In genomic region chr4:45767891-45768558, GRCm38 (mm10) we compare ENCODE assay signal across 10 mouse cellular contexts. TPM values are rescaled to one million over a fixed set of nuclear protein-coding genes. Genes with fewer than 3 reads are reported as not detected.
DNase-seq lines count a peak whose midpoint lies in the region; ATAC-seq and TF ChIP-seq lines count a peak whose summit lies in the region.
"Had no signal": no experiment of that assay in that cellular context is flagged by ENCODE, and none has a peak within 500 bp of the region (broad histone marks: within the 10 kb centered on the region; RNA-seq: fewer than 3 reads in every experiment).

No protein-coding gene starts in this region.

- no peak for TF ChIP-seq CTCF in kidney, adult 2 months (conservative IDR thresholded peaks at IDR 0.05; ENCODE audit: insufficient read depth, insufficient read length, low read depth, low read length)

- intact Hi-C loops in left cerebral cortex, postnatal 4 days (cut with DNase I), result loop anchor here (5.0 kb wide), 1 partner anchor 236 kb away; the partner anchor contains the start of gene Shb
- intact Hi-C loops in left cerebral cortex, postnatal 14 days (cut with DNase I), result no loop called here

- no peak overlapping the region for H3K4me3 ChIP-seq in heart, embryonic 16.5 days (ENCODE audit: low read length)
- H3K4me3 ChIP-seq in stomach, embryonic 15.5 days (replicated peaks), result no peak overlapping the region
- no peak overlapping the region for H3K4me3 ChIP-seq in kidney, adult 2 months (ENCODE audit: insufficient read depth, low read depth, low read length)
- H3K4me3 ChIP-seq in hindbrain, embryonic 12.5 days, result no peak overlapping the region

- H3K27ac ChIP-seq in heart, embryonic 16.5 days (ENCODE audit: low read length), result peak overlapping the region; percentile 30; the same call in 1 of the 2 replicates
- peak overlapping the region; percentile 44; the same call in 1 of the 2 replicates for H3K27ac ChIP-seq in stomach, embryonic 15.5 days
- no peak overlapping the region for H3K27ac ChIP-seq in kidney, adult 2 months (ENCODE audit: insufficient read depth, low read depth, low read length)
- no peak overlapping the region for H3K27ac ChIP-seq in hindbrain, embryonic 12.5 days
- H3K27ac ChIP-seq: liver, embryonic 14.5 days had no signal

- no peak overlapping the region for H3K4me2 ChIP-seq in heart, embryonic 16.5 days (ENCODE audit: low read depth, low read length)
- H3K4me2 ChIP-seq in stomach, embryonic 15.5 days, result peak overlapping the region; percentile 26; the same call in 1 of the 2 replicates
- H3K4me2 ChIP-seq in hindbrain, embryonic 12.5 days (replicated peaks), result no peak overlapping the region

- peak; percentile 70 for ATAC-seq in heart, embryonic 16.5 days (replicated peaks; ENCODE audit: extremely low read depth, insufficient read depth, low FRiP score)
- peak; percentile 69 for ATAC-seq in stomach, embryonic 15.5 days (ENCODE audit: insufficient read depth, low FRiP score, low read depth)
- no peak for ATAC-seq in hindbrain, embryonic 12.5 days (ENCODE audit: low FRiP score)

- no peaks in the 10 kb centered on the region for H3K36me3 ChIP-seq in heart, embryonic 16.5 days (ENCODE audit: control insufficient read depth, insufficient read depth)
- no peaks in the 10 kb centered on the region for H3K36me3 ChIP-seq in stomach, embryonic 15.5 days
- H3K36me3 ChIP-seq in kidney, adult 2 months (ENCODE audit: control insufficient read depth, insufficient read depth, low read length), result no peaks in the 10 kb centered on the region
- no peaks in the 10 kb centered on the region for H3K36me3 ChIP-seq in hindbrain, embryonic 12.5 days

- peak; percentile 48 for DNase-seq in left cerebral cortex, postnatal 4 days
- DNase-seq in left cerebral cortex, postnatal 14 days (ENCODE audit: low spot score in 2 of 2), result no peak
- DNase-seq in adrenal gland, postnatal 10 days, result peak; percentile 53
- no peak for DNase-seq in T-cell, adult 2 months (ENCODE audit: low spot score)
- no peak for DNase-seq in kidney, adult 2 months

- peaks cover 67% of the 10 kb centered on the region for H3K4me1 ChIP-seq in heart, embryonic 16.5 days (ENCODE audit: control insufficient read depth, insufficient read depth, low read length)
- peaks cover 58% of the 10 kb centered on the region for H3K4me1 ChIP-seq in stomach, embryonic 15.5 days
- H3K4me1 ChIP-seq in kidney, adult 2 months (ENCODE audit: control insufficient read depth, insufficient read depth, low read length), result no peaks in the 10 kb centered on the region
- peaks cover 72% of the 10 kb centered on the region for H3K4me1 ChIP-seq in hindbrain, embryonic 12.5 days

- no peaks in the 10 kb centered on the region; the same call in 1 of the 2 replicates for H3K27me3 ChIP-seq in heart, embryonic 16.5 days (ENCODE audit: control insufficient read depth, insufficient read depth, low read length)
- peaks cover 7% of the 10 kb centered on the region; the same call in 1 of the 2 replicates for H3K27me3 ChIP-seq in stomach, embryonic 15.5 days (replicated peaks)
- no peaks in the 10 kb centered on the region for H3K27me3 ChIP-seq in kidney, adult 2 months (replicated peaks; ENCODE audit: control insufficient read depth, insufficient read depth, low read length)
- peaks cover 33% of the 10 kb centered on the region for H3K27me3 ChIP-seq in hindbrain, embryonic 12.5 days

- no peak for TF ChIP-seq POLR2A in kidney, adult 2 months (IDR thresholded peaks at IDR 0.05; ENCODE audit: low read depth, low read length)

- 12% methylated on average over 11 of the region's 11 CpGs for WGBS in heart, embryonic 16.5 days
- 22% methylated on average over 11 of the region's 11 CpGs for WGBS in stomach, embryonic 15.5 days
- 59% methylated on average over 11 of the region's 11 CpGs for WGBS in kidney, adult 2 months
- WGBS in hindbrain, embryonic 12.5 days, result 61% methylated on average over 11 of the region's 11 CpGs

- H3K9me3 ChIP-seq in heart, embryonic 16.5 days (replicated peaks; ENCODE audit: control insufficient read depth, low read length), result no peaks in the 10 kb centered on the region
- no peaks in the 10 kb centered on the region for H3K9me3 ChIP-seq in stomach, embryonic 15.5 days
- H3K9me3 ChIP-seq in hindbrain, embryonic 12.5 days (replicated peaks), result no peaks in the 10 kb centered on the region

- H3K9ac ChIP-seq in heart, embryonic 16.5 days (ENCODE audit: low read length), result 0 out of 2 replicates have a peak overlapping the region, but pooled peaks have one; percentile 26
- no peak overlapping the region for H3K9ac ChIP-seq in stomach, embryonic 15.5 days
- H3K9ac ChIP-seq in hindbrain, embryonic 12.5 days, result no peak overlapping the region
- H3K9ac ChIP-seq: liver, embryonic 14.5 days had no signal

RNA-seq across cellular contexts. Expression of gene Aldh1b1, which starts 30.8 kb away (rescaled TPM):
- total RNA-seq in left cerebral cortex, postnatal 4 days (2021), result 10 to 100 TPM; 27.9 to 28.0 TPM
- 10 to 100 TPM in 1 of 2 experiments, 1 to 10 TPM in 1; 9.6 to 10.5 TPM for total RNA-seq in left cerebral cortex, postnatal 14 days (2021)
- total RNA-seq in adrenal gland, postnatal 10 days (2021), result 10 to 100 TPM; 22.1 to 28.1 TPM
- polyA plus RNA-seq in heart, embryonic 16.5 days (2015; fragmentation: Nextera tagmentation; extraction: Ambion mirVana), result 173 and 184 TPM in 2 replicates
- polyA plus RNA-seq in stomach, embryonic 15.5 days (2015; fragmentation: Nextera tagmentation; extraction: Ambion mirVana), result 127 and 187 TPM in 2 replicates
- polyA plus RNA-seq in kidney, adult 2 months (2012; rRNA removed), result 4.2 and 5.8 TPM in 2 replicates
- polyA plus RNA-seq in hindbrain, embryonic 12.5 days (2016; fragmentation: Nextera tagmentation; extraction: Ambion mirVana), result 7.4 and 7.6 TPM in 2 replicates

RNA-seq across cellular contexts. Expression of gene Igfbpl1, which starts 58.7 kb away (rescaled TPM):
- 10 to 100 TPM; 35.5 to 36.2 TPM for total RNA-seq in left cerebral cortex, postnatal 4 days (2021)
- total RNA-seq in left cerebral cortex, postnatal 14 days (2021), result 1 to 10 TPM in 1 of 2 experiments, under 1 TPM in 1; 0.92 to 3.3 TPM
- total RNA-seq in adrenal gland, postnatal 10 days (2021), result under 1 TPM in 1 of 2 experiments, not detected in 1; 0.12 TPM
- 1.5 TPM in 2 replicates for polyA plus RNA-seq in heart, embryonic 16.5 days (2015; fragmentation: Nextera tagmentation; extraction: Ambion mirVana)
- 0.48 and 0.87 TPM in 2 replicates for polyA plus RNA-seq in stomach, embryonic 15.5 days (2015; fragmentation: Nextera tagmentation; extraction: Ambion mirVana)
- polyA plus RNA-seq in kidney, adult 2 months (2012; rRNA removed), result not detected in 2 replicates
- 47.2 and 48.7 TPM in 2 replicates for polyA plus RNA-seq in hindbrain, embryonic 12.5 days (2016; fragmentation: Nextera tagmentation; extraction: Ambion mirVana)
- total RNA-seq: hematopoietic stem cell, adult 5-6 weeks had no signal

Comparison
In these comparisons a context has a peak if more than half of its experiments do, and no peak if none do; other contexts are left out.
1. DNase-seq: peak in left cerebral cortex, postnatal 4 days (single experiment) and adrenal gland, postnatal 10 days (single experiment); none in left cerebral cortex, postnatal 14 days (0 of 2), T-cell, adult 2 months (single experiment) and kidney, adult 2 months (single experiment).
2. H3K27ac ChIP-seq: peak in heart, embryonic 16.5 days (single experiment) and stomach, embryonic 15.5 days (single experiment); none in kidney, adult 2 months (single experiment) and hindbrain, embryonic 12.5 days (single experiment).
3. RNA of gene Aldh1b1, which starts 30.8 kb away (polyA plus RNA-seq): 173 to 184 TPM in heart, embryonic 16.5 days and 127 to 187 TPM in stomach, embryonic 15.5 days; 7.4 to 7.6 TPM in hindbrain, embryonic 12.5 days and 4.2 to 5.8 TPM in kidney, adult 2 months; every median in the first group is over 10 times any median in the second.
4. RNA of gene Igfbpl1, which starts 58.7 kb away (polyA plus RNA-seq): 47.2 to 48.7 TPM in hindbrain, embryonic 12.5 days; 1.5 TPM in heart, embryonic 16.5 days, 0.48 to 0.87 TPM in stomach, embryonic 15.5 days and not detected in kidney, adult 2 months; every median in the first group is over 10 times any median in the second.